Mouse (Mus musculus) testis, adult 2 months (tissue): ENCODE measurements around the gene Galns.

Experiments
- CTCF ChIP-seq: fragments of 200-500 bp; IDR thresholded peaks from 2 replicates; pipeline ENCODE4 v1.5.1; 2012; ENCODE audit warnings: low read depth, mild to moderate bottlenecking, inconsistent platforms, low read length, moderate library complexity; ENCODE audit not compliant: control insufficient read depth, insufficient read depth, insufficient replicate concordance
- POLR2A ChIP-seq: fragments of 200-500 bp; IDR thresholded peaks from 2 replicates; pipeline ENCODE4 v1.6.1; 2012; ENCODE audit warnings: low read depth, mild to moderate bottlenecking, inconsistent platforms, low read length, moderate library complexity; ENCODE audit not compliant: control insufficient read depth

DNA sequence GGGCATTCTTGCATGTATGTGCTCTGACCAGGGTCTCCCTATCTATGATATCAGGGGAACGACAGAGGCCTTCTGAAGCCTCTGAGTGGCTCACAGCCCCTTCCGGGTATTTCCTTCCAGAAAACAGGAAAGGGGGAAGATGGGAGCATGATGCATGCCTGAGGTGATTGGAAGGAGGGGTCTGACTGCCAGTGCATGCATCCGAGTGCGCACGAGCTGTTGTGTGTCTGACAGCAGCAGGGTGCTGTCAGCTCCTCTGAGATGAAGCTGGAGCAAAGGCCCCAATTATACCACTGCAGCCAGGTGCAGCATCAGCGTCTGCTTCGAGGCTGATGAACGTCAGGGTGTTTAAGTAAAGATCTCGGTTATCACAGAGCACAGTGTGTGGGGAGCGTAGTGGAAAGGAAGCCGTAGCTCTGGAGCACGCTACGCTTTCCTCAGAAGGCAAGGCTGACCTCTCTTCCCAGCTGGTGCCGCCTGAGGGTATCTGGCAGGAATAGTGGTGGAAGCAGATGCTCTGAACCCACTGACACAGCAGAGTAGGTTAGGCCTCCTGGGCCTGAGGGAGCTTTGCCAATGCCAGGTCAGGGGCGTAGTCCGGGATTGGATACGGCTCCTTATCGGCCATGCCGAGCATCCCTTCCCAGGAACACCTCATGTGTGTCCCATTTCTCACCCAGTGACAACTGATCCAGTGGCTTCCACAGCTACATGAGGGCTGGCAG is 17.3 kb downstream of the Galns start:
- no peak for TF ChIP-seq CTCF
- no peak for TF ChIP-seq POLR2A
